Mouse (Mus musculus): ENCODE results near the gene Pgap2.
"Not testable (repeated sequence)": the region's sequence is repeated elsewhere in the genome, so short reads cannot be mapped to it uniquely, and the experiment has no call there.

Gene Pgap2

GRCm38 (mm10) chr7:102239591-102239990 lies 29.6 kb downstream of the Pgap2 start:
- no peak for DNase-seq (ENCODE audit: low spot score)

GRCm38 (mm10) chr7:102242371-102242770 lies 32.4 kb downstream of the Pgap2 start:
- DNase-seq (ENCODE audit: low spot score): no peak

- no peak for DNase-seq (ENCODE audit: low spot score)
Measured at GRCm38 (mm10) chr7:102242917-102243316, 32.9 kb downstream of the Pgap2 start.

GRCm38 (mm10) chr7:102243870-102244269 lies 33.9 kb downstream of the Pgap2 start:
- DNase-seq (ENCODE audit: low spot score): no peak

GRCm38 (mm10) chr7:102244782-102245535 lies 35.0 kb downstream of the Pgap2 start:
- DNase-seq (ENCODE audit: low spot score): no peak

- DNase-seq (ENCODE audit: low spot score): peak; percentile 66
Measured at GRCm38 (mm10) chr7:102245775-102246174, 35.8 kb downstream of the Pgap2 start.

GRCm38 (mm10) chr7:102246265-102246664 lies 36.3 kb downstream of the Pgap2 start:
- no peak for DNase-seq (ENCODE audit: low spot score)

- DNase-seq (ENCODE audit: low spot score): no peak
Measured at GRCm38 (mm10) chr7:102246956-102247797, 37.2 kb downstream of the Pgap2 start.

- DNase-seq (ENCODE audit: low spot score): no peak
Measured at GRCm38 (mm10) chr7:102248691-102249404, 38.8 kb downstream of the Pgap2 start.

- DNase-seq (ENCODE audit: low spot score): no peak
Measured at GRCm38 (mm10) chr7:102249531-102249895, 39.5 kb downstream of the Pgap2 start.

- peak; percentile 66 for DNase-seq (ENCODE audit: low spot score)
Measured at GRCm38 (mm10) chr7:102249896-102250630, 40.1 kb downstream of the Pgap2 start.

GRCm38 (mm10) chr7:102250631-102251214 lies 40.7 kb downstream of the Pgap2 start:
- peak; percentile 91 for DNase-seq (ENCODE audit: low spot score)

GRCm38 (mm10) chr7:102253631-102254030 lies 43.6 kb downstream of the Pgap2 start:
- DNase-seq (ENCODE audit: low spot score): no peak

- no peak for DNase-seq (ENCODE audit: low spot score)
Measured at GRCm38 (mm10) chr7:102255954-102256353, 45.9 kb downstream of the Pgap2 start, which contains the start of gene Rhog. Gene Rhog, minus strand, starts transcription at chr7:102256054.

GRCm38 (mm10) chr7:102256636-102257035 lies 46.6 kb downstream of the Pgap2 start:
- DNase-seq (ENCODE audit: low spot score): no peak

GRCm38 (mm10) chr7:102258189-102258588 lies 48.2 kb downstream of the Pgap2 start:
- peak; percentile 87 for DNase-seq (ENCODE audit: low spot score)

- no peak for DNase-seq (ENCODE audit: low spot score)
Measured at GRCm38 (mm10) chr7:102258753-102259152, 48.7 kb downstream of the Pgap2 start.

GRCm38 (mm10) chr7:102259716-102260479 lies 49.9 kb downstream of the Pgap2 start:
- DNase-seq (ENCODE audit: low spot score): no peak

GRCm38 (mm10) chr7:102260518-102260917 lies 50.5 kb downstream of the Pgap2 start:
- no peak for DNase-seq (ENCODE audit: low spot score)

GRCm38 (mm10) chr7:102263020-102263419 lies 53.0 kb downstream of the Pgap2 start:
- DNase-seq (ENCODE audit: low spot score): no peak

GRCm38 (mm10) chr7:102266021-102266400 lies 56.0 kb downstream of the Pgap2 start:
- DNase-seq (ENCODE audit: low spot score): not testable (repeated sequence)
